Mouse (Mus musculus) forebrain, embryonic 10.5 days (tissue): ENCODE data around the gene Morf4l1. TPM values are rescaled to one million over a fixed set of nuclear protein-coding genes. Genes with fewer than 3 reads are reported as not detected.
A peak's percentile ranks its signal among the peaks of the same experiment; 100 is the strongest.

Source experiments
- DNase-seq: peaks from one replicate; pipeline ENCODE4 v3.0.0-alpha.2; 2017; ENCODE audit warnings: low spot score; ENCODE audit errors: extremely low spot score
- H3K27ac ChIP-seq: fragments of 300-500 bp; sonication (generic); 2 replicates; pipeline ENCODE4 v1.5.1; 2016; ENCODE audit warnings: mild to moderate bottlenecking
- H3K27me3 ChIP-seq: fragments of 300-500 bp; sonication (generic); 2 replicates; pipeline ENCODE4 v1.6.1; 2016; ENCODE audit warnings: mild to moderate bottlenecking; ENCODE audit not compliant: poor library complexity, severe bottlenecking
- H3K36me3 ChIP-seq: fragments of 300-500 bp; sonication (generic); replicated peaks from 2 replicates; pipeline ENCODE4 v1.6.1; 2016; ENCODE audit warnings: mild to moderate bottlenecking, moderate library complexity
- H3K4me1 ChIP-seq: fragments of 300-500 bp; sonication (generic); 2 replicates; pipeline ENCODE4 v1.6.1; 2016
- H3K4me3 ChIP-seq: fragments of 300-500 bp; sonication (generic); 2 replicates; pipeline ENCODE4 v1.5.1; 2016; ENCODE audit warnings: mild to moderate bottlenecking, moderate library complexity
- H3K9me3 ChIP-seq: fragments of 300-500 bp; sonication (generic); 2 replicates; pipeline ENCODE4 v1.6.1; 2016; ENCODE audit warnings: mild to moderate bottlenecking, moderate library complexity
- WGBS: fragments of 180-500 bp; shearing (Covaris S2); methylation state at CpG from one replicate; pipeline ENCODE4 v1.1.7; 2016; 5-methylcytosine and 5-hydroxymethylcytosine counted together
- polyA plus RNA-seq: library from polyadenylated mRNA; unstranded; fragments of >200 nt; fragmentation: Nextera tagmentation; extraction: Ambion mirVana; gene quantifications from 2 replicates; pipeline ENCODE4 v1.2.1, GENCODE M21; 2016

The Morf4l1 gene
- polyA plus RNA-seq = 528 and 553 TPM in 2 replicates

DNA sequence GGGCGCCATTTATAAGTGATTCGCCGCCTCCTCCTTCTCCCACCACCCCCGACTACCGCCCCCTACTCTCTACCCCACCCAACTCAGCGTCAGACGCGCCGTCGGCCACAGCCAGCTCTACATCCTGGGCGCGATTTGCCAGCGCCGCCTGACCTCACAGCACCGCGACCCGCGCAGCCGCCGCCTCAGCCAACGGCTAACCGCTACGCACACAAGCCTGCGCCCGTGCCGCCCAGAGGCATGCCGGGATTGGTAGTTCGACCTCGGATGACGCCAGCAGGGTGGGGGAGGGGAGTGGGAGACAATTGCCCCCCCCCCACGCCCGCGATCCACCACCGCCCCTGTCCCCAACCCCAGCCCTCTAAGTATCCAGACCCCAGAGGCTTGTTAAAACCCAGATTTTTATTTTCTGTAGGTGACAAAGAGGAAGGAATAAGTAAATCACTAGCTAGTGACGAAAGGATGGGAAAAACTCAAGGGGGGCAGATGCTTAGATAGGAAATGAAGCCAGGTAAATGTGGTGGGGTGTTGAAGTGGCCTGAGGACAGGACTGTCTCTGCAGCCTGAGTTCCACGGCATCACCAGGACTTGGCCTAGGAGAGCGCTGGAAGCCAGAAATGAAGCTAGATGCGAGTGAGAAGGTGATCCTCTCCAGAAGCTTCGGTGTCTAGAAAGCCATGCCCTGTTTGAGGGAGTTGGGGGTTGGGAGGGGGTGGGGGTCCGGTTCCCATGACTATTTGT, at the start of gene Morf4l1:
Morf4l1 (minus strand) TSS at position 208 of the 741 bp plus-strand sequence.
- Histone ChIP-seq H3K4me1 (peaks cover 23% of the 10 kb centered on the region), H3K9me3 (no peaks in the 10 kb centered on the region), H3K27me3 (no peaks in the 10 kb centered on the region), H3K4me3 (peak within 1 kb of the TSS; percentile 97), H3K27ac (peak within 1 kb of the TSS; percentile 100), H3K36me3 (peaks cover 3% of the 10 kb centered on the region)
- 3% methylated on average over 40 of the region's 40 CpGs for WGBS
- peak; percentile 99 for DNase-seq

DNA sequence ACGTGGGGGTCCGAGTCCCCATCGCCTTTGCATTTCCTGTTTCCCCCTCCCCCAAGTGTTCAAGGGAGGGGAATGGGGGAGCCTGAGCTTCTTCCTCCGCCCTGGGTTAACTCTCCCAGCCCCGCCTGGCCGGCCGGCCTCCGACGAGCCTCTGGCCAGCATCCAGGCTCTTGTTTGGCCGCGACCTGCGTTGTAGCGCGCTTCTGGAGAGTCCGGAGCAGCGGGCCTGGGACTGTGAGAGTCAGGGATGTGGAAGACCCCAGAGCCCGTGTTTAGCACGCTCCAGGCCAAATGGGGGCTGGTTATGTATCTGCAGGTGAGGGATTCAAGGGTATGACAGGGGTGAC, 49.1 kb upstream of the Morf4l1 start:
- Histone ChIP-seq H3K36me3 (peaks cover 6% of the 10 kb centered on the region; the same call in 1 of the 2 replicates), H3K9me3 (peaks cover 6% of the 10 kb centered on the region; the same call in 1 of the 2 replicates), H3K4me1 (peaks cover 34% of the 10 kb centered on the region), H3K27me3 (peaks cover 14% of the 10 kb centered on the region), H3K27ac (peak overlapping the region; percentile 90), H3K4me3 (peak overlapping the region; percentile 80)
- no peak for DNase-seq
- WGBS = under 1% methylated on average over 18 of the region's 18 CpGs

DNA sequence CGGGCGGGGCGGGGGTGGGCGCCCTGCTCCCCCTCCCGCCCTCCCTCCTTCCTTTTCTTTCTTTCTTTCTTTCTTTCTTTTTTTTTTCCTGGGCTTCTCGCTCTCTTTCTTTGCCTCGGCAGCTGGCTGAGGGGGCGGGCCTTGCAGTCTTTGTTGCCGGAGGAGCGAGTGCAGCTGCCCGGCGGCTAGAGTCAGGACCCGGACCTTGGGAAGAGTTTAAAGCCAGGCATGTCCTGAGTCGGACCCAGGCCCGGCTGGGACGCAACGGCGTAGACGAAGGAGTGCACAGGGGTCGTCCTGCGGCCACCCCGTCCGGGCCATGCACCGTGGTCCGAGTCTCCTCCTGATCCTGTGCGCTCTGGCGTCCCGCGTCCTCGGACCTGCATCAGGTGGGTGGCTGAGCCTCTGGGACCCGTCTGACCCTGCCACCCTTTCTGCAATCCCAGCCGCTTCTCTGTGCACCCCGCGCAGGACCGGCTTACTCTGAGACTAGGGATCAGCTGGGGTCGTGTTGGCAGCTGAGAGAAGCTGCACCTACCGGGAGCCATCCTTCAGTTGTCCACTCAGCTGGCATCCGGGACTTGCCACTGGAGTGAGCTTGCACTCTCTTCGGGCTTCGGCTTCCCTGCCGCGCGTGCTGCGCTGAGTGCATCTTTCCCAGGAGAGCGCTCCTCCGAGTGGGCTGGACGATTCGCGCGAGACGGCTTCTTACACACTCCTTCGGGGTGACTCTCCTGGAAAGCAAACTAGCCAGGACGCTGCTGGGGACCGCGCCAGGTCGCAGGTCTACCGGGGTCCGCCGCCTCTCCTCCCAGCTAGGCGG, 48.6 kb upstream of the Morf4l1 start, which contains the start of gene Adamts7:
Adamts7 (plus strand) TSS at position 144 of the 823 bp plus-strand sequence.
- WGBS = under 1% methylated on average over 60 of the region's 60 CpGs
- peak; percentile 80 for DNase-seq
- H3K36me3 ChIP-seq = peaks cover 6% of the 10 kb centered on the region; the same call in 1 of the 2 replicates
- H3K4me1 ChIP-seq = peaks cover 34% of the 10 kb centered on the region
- H3K27ac ChIP-seq = peak within 1 kb of the TSS; percentile 90
- peaks cover 6% of the 10 kb centered on the region; the same call in 1 of the 2 replicates for H3K9me3 ChIP-seq
- H3K4me3 ChIP-seq = peak within 1 kb of the TSS; percentile 80
- H3K27me3 ChIP-seq = peaks cover 14% of the 10 kb centered on the region

DNA sequence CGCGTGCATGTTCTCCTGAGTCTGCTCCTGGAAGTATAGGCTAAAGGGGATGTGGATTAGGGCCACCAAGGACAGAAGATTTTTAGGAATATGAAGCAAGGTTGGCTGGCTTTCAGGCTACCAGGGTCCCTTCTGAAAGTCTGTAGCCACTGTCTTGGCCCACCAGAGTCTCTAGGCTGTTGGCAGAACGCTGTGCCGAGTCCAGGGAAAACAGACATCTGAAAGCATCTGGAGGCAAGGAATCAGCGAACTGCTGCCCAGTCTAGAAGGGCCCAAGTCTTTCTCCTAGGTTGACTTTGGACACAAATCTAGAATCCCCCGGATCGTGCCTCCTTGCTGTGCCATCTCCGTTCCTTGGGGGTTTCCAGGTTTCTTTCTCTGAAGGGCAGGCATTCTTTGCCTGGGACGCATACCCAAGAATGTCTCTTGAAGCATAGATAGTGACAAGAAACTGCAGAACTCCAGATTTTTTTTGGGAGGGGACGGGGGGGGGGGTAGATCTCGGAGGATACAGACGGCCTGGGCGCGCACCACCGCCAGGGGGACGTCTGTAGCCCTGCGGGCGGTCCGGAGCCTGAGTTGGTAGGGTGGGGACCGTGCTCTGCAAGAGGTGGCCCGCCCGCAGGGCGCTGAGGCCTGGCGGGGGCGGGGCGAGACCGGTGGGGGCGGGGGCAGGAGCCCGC, 47.8 kb upstream of the Morf4l1 start:
- peak; percentile 52 for DNase-seq
- H3K36me3 ChIP-seq = 0 out of 2 replicates have a peak, but pooled peaks cover 3% of the 10 kb centered on the region
- H3K4me3 ChIP-seq = peak overlapping the region; percentile 80
- 7% methylated on average over 29 of the region's 29 CpGs for WGBS
- peaks cover 14% of the 10 kb centered on the region for H3K27me3 ChIP-seq
- peak overlapping the region; percentile 90 for H3K27ac ChIP-seq
- H3K4me1 ChIP-seq = peaks cover 34% of the 10 kb centered on the region
- H3K9me3 ChIP-seq = peaks cover 6% of the 10 kb centered on the region; the same call in 1 of the 2 replicates

DNA sequence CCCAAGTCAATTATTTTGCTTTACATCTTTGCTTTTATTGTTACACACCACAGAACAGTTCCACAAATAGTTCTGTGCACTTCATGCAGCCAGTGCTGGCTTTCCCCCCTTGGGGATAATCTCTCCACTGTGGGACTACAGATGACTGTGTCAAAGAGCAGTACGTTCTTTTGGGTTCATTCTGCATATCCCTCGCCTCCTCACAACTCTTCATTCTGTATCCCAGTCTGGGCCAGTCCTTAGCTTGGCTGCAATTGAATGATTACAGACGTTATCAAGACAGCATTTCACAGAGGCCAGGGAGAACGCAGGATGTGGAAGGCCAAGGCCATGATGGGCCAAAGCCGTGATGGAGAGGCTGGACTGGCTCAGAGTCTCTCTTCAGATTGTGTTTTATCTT, 32.3 kb upstream of the Morf4l1 start:
- Histone ChIP-seq H3K4me3 (no peak overlapping the region), H3K9me3 (no peaks in the 10 kb centered on the region), H3K4me1 (no peaks in the 10 kb centered on the region), H3K36me3 (no peaks in the 10 kb centered on the region), H3K27ac (no peak overlapping the region), H3K27me3 (no peaks in the 10 kb centered on the region)
- WGBS = 85% methylated on average over 5 of the region's 5 CpGs
- DNase-seq = no peak

DNA sequence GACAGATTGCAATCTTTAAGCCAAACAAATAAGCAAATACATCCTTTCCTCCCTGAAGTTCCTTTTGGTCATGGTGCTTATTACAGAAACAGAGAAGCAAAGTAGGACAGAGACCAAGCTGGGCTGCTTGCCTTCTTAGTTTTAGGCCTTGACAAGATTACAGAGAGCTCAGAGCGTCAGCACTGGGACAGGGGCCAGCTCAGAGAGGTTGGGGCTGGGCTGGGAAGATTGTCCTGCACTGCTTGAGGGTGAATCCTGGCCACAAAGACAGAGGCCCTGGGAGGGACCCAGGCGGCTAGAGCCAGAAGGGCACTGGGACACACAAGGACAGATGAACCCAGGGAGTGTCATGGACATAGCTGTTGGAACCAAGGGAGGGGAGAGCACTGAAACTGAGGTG, 31.2 kb upstream of the Morf4l1 start:
- no peaks in the 10 kb centered on the region for H3K36me3 ChIP-seq
- H3K9me3 ChIP-seq = no peaks in the 10 kb centered on the region
- H3K4me1 ChIP-seq = no peaks in the 10 kb centered on the region
- 55% methylated on average over 2 of the region's 2 CpGs for WGBS
- no peak for DNase-seq
- no peak overlapping the region for H3K4me3 ChIP-seq
- H3K27ac ChIP-seq = no peak overlapping the region
- H3K27me3 ChIP-seq = no peaks in the 10 kb centered on the region

DNA sequence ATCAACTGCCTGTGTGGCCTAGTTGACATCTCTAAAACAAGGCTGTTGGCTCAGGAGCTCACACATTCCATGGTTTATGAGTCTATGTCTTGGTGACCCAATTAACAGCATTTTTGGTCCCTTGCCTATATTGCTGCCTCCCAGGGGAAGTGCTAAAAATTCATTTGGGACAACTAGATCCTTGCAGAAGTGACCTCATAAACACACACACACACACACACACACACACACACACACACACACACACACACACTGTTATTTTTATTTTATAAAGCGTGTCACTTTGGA, 22.0 kb upstream of the Morf4l1 start:
- 88% methylated on average over 1 of the region's 1 CpGs for WGBS
- no peak overlapping the region for H3K27ac ChIP-seq

DNA sequence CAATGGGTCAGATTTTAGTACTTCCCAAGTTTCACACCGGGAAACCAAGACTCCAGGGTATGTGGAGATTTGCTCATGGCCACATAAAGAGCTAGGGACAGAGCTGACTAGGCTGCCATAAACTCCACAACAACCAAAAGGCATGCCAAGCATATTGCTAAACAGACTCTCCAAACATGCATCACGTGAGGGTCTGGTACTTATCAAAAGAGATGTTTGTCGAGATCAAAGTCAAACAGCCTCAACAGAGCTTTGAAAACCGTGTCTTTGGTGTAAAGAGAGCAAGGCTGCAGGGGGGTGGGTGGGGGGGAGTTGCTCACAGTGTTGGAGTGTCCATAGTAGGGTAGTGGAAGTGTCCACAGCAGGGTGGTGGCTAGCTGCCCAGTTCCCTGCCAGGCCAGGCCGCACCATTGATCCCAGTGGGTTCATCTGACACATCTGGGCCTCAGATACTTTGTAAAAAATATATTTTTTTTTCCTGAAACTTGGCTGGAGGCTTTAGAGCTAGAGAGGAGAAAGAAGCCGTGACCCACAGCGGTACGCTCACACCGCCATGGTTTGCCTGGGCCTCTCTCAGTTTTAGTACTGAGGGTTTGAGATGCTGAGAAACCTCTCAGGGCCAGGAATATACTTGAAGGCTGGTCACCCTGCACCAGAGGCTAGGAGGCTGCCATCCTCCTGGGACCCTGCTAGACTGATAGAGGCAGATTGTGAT, 21.5 kb upstream of the Morf4l1 start:
- Histone ChIP-seq H3K27ac (no peak overlapping the region), H3K27me3 (no peaks in the 10 kb centered on the region), H3K4me3 (no peak overlapping the region), H3K36me3 (no peaks in the 10 kb centered on the region), H3K9me3 (no peaks in the 10 kb centered on the region), H3K4me1 (peaks cover 7% of the 10 kb centered on the region)
- WGBS = 86% methylated on average over 9 of the region's 9 CpGs
- no peak for DNase-seq

More for the DNA sequence above, 22.0 kb upstream of the Morf4l1 start:
- Histone ChIP-seq H3K27me3 (no peaks in the 10 kb centered on the region), H3K4me1 (peaks cover 7% of the 10 kb centered on the region), H3K9me3 (no peaks in the 10 kb centered on the region), H3K36me3 (no peaks in the 10 kb centered on the region), H3K4me3 (no peak overlapping the region)
- no peak for DNase-seq

DNA sequence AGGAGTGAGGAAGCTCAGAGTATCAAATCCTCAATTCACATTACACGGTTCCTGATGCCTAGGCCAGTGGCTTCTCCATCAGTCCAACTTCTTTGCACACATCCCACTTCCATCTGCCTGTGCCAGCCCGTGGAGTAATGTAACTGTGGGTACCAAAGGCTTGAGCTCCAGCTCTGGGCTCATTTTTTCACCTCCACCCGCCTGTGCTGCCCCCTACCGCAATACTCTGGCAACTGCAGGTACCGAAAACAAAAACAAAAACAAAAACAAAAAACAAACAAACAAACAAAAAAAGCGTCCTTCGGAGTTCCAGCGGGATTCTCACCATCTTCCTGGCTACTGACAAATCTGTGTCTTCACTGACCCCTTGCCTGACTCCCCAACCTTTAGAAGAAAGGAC, 20.9 kb upstream of the Morf4l1 start:
- H3K27ac ChIP-seq = no peak overlapping the region
- no peak for DNase-seq
- 81% methylated on average over 8 of the region's 8 CpGs for WGBS
- no peaks in the 10 kb centered on the region for H3K27me3 ChIP-seq
- H3K9me3 ChIP-seq = no peaks in the 10 kb centered on the region
- no peak overlapping the region for H3K4me3 ChIP-seq
- peaks cover 7% of the 10 kb centered on the region for H3K4me1 ChIP-seq
- no peaks in the 10 kb centered on the region for H3K36me3 ChIP-seq

DNA sequence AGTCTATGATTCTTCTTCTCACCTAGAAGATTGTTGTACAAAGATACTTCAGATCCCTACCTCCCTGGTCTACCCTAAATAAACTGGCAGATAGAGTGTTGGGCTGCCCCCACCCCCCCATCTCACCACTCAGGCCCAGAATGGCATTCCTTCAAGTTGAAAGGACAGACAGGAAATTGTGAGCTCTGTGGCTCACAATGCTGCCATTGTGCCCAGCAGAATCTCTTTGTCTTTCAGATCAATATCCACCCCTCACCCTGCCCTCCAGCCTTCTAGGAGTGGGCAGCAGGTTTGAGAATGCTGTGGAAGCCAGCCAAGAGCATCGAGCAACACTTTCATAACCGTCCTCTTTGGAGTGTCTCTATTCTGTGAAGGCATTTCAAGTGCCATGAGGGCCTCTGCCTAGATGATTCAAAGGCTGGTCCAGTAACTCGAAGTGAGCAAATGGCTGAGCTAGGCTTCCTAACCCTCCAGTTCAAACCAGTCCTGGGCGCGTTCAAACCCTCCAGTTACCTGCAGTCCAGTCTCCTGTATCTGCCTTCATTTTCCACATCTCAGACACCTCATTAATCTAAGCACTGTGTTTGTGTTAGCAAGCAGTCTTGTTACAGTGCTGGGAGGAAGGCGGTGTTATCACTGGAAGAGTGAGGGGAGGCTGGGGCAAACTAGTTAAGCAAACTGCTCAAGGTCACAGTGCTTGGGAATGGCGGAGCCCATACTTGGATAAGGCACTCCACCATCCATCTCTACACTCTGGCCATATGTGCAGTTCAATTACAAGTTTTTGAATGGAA, 19.2 kb upstream of the Morf4l1 start:
- Histone ChIP-seq H3K36me3 (no peaks in the 10 kb centered on the region), H3K9me3 (no peaks in the 10 kb centered on the region), H3K4me1 (peaks cover 7% of the 10 kb centered on the region), H3K27ac (no peak overlapping the region), H3K27me3 (no peaks in the 10 kb centered on the region), H3K4me3 (no peak overlapping the region)
- WGBS = 77% methylated on average over 7 of the region's 7 CpGs
- no peak for DNase-seq

DNA sequence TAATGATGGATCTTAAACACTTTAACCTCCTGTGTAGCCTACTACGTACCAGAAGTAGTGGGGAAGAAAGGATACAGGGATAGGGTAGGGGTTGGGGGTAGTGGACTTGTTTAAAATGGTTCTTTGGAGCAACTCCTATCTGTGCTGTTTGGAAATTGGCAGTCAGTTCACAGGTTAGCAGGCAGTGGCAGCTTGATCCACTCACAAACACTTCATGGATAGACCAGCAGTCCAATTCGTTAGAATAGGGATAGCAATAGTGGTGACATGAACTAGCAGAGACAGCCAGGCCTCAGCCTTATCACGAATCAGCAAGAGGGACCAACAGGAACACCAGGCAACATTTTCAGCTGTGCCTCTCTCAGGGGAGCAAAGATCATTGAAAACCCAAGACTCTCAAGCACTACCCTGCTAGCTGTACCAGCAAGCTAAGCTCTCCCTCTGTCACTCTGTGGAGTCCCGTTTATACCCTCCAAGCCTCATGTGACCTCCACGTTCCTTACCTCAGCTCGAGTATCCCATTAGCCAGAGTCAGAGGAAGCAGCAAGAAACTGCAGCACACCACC, 14.1 kb upstream of the Morf4l1 start:
- 84% methylated on average over 6 of the region's 6 CpGs for WGBS

More for the DNA sequence above, 14.1 kb upstream of the Morf4l1 start:
- Histone ChIP-seq H3K27ac (no peak overlapping the region), H3K9me3 (no peaks in the 10 kb centered on the region), H3K4me1 (peaks cover 21% of the 10 kb centered on the region), H3K27me3 (peaks cover 9% of the 10 kb centered on the region; the same call in 1 of the 2 replicates), H3K4me3 (no peak overlapping the region), H3K36me3 (no peaks in the 10 kb centered on the region)
- no peak for DNase-seq
